Mouse (Mus musculus) forebrain, embryonic 13.5 days (tissue): ENCODE results near the gene Plekha7. TPM values are rescaled to one million over a fixed set of nuclear protein-coding genes. Genes with fewer than 3 reads are reported as not detected.

Experiments used
- ATAC-seq: fragments of 200-750 bp; cut with Nextera tagmentation; 2 replicates; pipeline ENCODE4 v1.8.0; 2017
- H3K27ac ChIP-seq: fragments of 300-500 bp; sonication (generic); 2 replicates; pipeline ENCODE4 v1.5.1; 2015; ENCODE audit warnings: inconsistent platforms, mild to moderate bottlenecking, moderate library complexity
- H3K27me3 ChIP-seq: fragments of 300-500 bp; sonication (generic); 2 replicates; pipeline ENCODE4 v1.6.1; 2015; ENCODE audit warnings: mild to moderate bottlenecking, inconsistent platforms
- H3K36me3 ChIP-seq: fragments of 300-500 bp; sonication (generic); 2 replicates; pipeline ENCODE4 v1.6.1; 2015; ENCODE audit warnings: mild to moderate bottlenecking, inconsistent platforms; ENCODE audit not compliant: poor library complexity, severe bottlenecking
- H3K4me1 ChIP-seq: fragments of 300-500 bp; sonication (generic); 2 replicates; pipeline ENCODE4 v1.6.1; 2015; ENCODE audit warnings: inconsistent platforms
- H3K4me2 ChIP-seq: fragments of 300-500 bp; sonication (generic); 2 replicates; pipeline ENCODE4 v1.6.1; 2015; ENCODE audit warnings: inconsistent platforms, mild to moderate bottlenecking, moderate library complexity
- H3K4me3 ChIP-seq: fragments of 300-500 bp; sonication (generic); 2 replicates; pipeline ENCODE4 v1.5.1; 2015; ENCODE audit warnings: mild to moderate bottlenecking, inconsistent platforms
- H3K9ac ChIP-seq: fragments of 300-500 bp; sonication (generic); 2 replicates; pipeline ENCODE4 v1.6.1; 2015; ENCODE audit warnings: mild to moderate bottlenecking, inconsistent platforms
- H3K9me3 ChIP-seq: fragments of 300-500 bp; sonication (generic); replicated peaks from 2 replicates; pipeline ENCODE4 v1.6.1; 2016; ENCODE audit warnings: inconsistent platforms
- WGBS: fragments of 180-500 bp; shearing (Covaris S2); methylation state at CpG from one replicate; pipeline ENCODE4 v1.1.7; 2015; 5-methylcytosine and 5-hydroxymethylcytosine counted together
- polyA plus RNA-seq: library from polyadenylated mRNA; unstranded; fragments of >200 nt; fragmentation: Nextera tagmentation; extraction: Ambion mirVana; gene quantifications from 2 replicates; pipeline ENCODE4 v1.2.1, GENCODE M21; 2015

Gene Plekha7
- polyA plus RNA-seq, result 13.1 and 15.6 TPM in 2 replicates

GRCm38 (mm10) chr7:116307871-116308631 lies at the start of gene Plekha7:
Plekha7 (minus strand) TSS chr7:116308376.
- Histone ChIP-seq H3K36me3 (no peaks in the 10 kb centered on the region), H3K27ac (peak within 1 kb of the TSS; percentile 74), H3K9me3 (no peaks in the 10 kb centered on the region), H3K4me1 (peaks cover 27% of the 10 kb centered on the region), H3K4me2 (peak within 1 kb of the TSS; percentile 96), H3K27me3 (no peaks in the 10 kb centered on the region), H3K9ac (peak within 1 kb of the TSS; percentile 77), H3K4me3 (peak within 1 kb of the TSS; percentile 84)
- peak; percentile 77 for ATAC-seq
- WGBS, result under 1% methylated on average over 64 of the region's 65 CpGs

DNA sequence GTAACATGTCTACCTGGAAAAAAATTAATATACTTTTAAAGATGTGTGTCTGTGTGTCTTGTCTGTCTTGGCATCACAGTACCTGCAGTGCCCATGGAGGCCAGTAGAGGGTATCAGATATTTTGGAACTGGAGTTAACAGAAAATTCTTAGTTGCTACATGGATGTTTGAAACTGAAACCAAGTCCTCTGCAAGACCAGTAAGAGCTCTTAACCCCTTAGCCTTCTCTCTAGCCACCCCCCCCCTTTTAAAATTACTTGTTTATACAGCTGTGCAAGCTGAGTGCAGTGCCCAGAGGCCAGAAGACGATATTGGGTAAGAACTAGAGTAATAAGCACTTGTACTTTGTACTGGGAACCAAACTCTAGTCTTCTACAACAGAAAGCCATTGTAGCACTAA lies 28.1 kb upstream of the Plekha7 start:
- peaks cover 17% of the 10 kb centered on the region for H3K4me1 ChIP-seq
- no peaks in the 10 kb centered on the region for H3K9me3 ChIP-seq
- H3K36me3 ChIP-seq, result peaks cover 35% of the 10 kb centered on the region
- 89% methylated on average over 1 of the region's 1 CpGs for WGBS
- ATAC-seq, result no peak
- H3K27me3 ChIP-seq, result no peaks in the 10 kb centered on the region
- H3K27ac ChIP-seq, result no peak overlapping the region
- H3K9ac ChIP-seq, result no peak overlapping the region
- H3K4me2 ChIP-seq, result no peak overlapping the region
- H3K4me3 ChIP-seq, result no peak overlapping the region

DNA sequence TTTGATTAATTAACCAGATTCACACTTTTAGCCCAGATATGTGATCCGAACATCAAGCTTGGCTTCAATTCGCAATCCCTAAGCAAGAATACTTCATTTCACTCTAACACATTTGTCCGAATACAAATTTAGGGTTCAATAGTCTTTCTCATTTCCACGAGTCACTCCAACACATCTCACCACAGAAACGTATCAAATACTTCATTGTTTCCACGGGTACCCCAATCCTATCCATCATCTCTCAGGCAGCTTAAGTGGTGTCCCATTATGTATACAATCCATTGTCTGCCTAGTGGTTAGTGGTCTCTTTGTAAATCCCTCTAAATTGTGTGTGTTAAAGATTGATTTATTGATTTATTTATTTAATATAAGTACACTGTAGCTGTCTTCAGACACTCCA lies 27.0 kb upstream of the Plekha7 start:
- H3K4me2 ChIP-seq, result peak overlapping the region; percentile 75
- no peak overlapping the region for H3K27ac ChIP-seq
- H3K9me3 ChIP-seq, result no peaks in the 10 kb centered on the region
- WGBS, result 79% methylated on average over 6 of the region's 6 CpGs
- H3K27me3 ChIP-seq, result no peaks in the 10 kb centered on the region
- no peak for ATAC-seq
- H3K4me1 ChIP-seq, result peaks cover 17% of the 10 kb centered on the region
- H3K4me3 ChIP-seq, result 0 out of 2 replicates have a peak overlapping the region, but pooled peaks have one; percentile 90
- H3K36me3 ChIP-seq, result peaks cover 39% of the 10 kb centered on the region
- no peak overlapping the region for H3K9ac ChIP-seq

GRCm38 (mm10) chr7:116334669-116335038 lies 26.5 kb upstream of the Plekha7 start:
- Histone ChIP-seq H3K9me3 (no peaks in the 10 kb centered on the region), H3K27me3 (no peaks in the 10 kb centered on the region), H3K4me1 (peaks cover 17% of the 10 kb centered on the region), H3K4me2 (peak overlapping the region; percentile 75), H3K27ac (no peak overlapping the region), H3K36me3 (peaks cover 39% of the 10 kb centered on the region), H3K4me3 (peak overlapping the region; percentile 90), H3K9ac (peak overlapping the region; percentile 97)
- ATAC-seq, result no peak
- WGBS, result 28% methylated on average over 8 of the region's 8 CpGs

DNA sequence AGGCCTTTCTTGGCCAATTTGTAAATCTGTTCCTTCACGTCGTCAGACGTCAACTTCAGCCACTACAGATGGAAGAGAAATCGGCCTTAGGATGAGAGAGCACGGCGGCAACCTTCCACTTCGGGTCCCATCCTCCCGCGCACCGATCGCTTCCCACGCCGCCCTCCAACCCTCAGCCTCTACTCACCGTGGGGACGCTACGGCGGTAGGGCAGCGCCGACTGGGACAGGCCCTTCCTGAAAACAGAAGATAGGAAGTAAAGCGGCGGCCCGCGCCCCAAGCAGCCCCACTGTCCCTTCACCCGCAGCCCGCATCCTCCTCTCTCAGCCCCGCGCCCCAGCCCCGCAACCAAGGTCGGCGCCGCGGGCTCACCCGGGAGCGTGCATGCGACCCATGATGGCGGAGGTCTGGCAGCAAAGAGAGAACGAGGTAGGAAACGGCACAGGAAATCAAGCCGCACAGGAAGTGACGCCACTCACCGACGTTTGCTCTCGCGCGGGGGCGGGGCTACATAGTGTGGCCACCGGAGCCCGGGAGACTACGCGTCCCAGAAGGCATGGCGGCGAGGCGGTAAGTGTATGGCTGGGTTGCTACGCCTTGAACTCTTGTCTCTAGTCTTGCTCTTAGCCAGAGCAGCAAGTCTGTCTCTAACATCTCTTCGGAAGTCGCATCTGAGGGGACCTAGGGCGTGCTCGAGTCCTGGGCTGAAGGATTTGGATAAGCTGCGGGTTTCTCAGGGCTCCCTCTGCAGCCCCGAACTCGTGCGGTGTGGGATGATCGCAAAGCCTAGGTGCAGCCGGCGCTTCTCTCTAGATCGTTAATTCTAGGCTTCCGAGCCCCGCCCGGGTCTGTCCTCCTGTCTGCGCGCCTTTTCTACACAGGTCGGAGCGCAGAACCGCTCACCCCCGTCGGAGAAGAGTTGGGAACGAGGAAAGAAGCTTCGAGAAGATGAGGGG lies 25.8 kb upstream of the Plekha7 start, which contains the start of gene Rps13:
TSS of gene Rps13 (minus strand) at position 483 of the 956 bp plus-strand sequence.
- H3K27ac ChIP-seq, result peak within 1 kb of the TSS; percentile 81
- peak within 1 kb of the TSS; percentile 90 for H3K4me3 ChIP-seq
- peak within 1 kb of the TSS; percentile 97 for H3K9ac ChIP-seq
- H3K4me2 ChIP-seq, result peak within 1 kb of the TSS; percentile 75
- under 1% methylated on average over 78 of the region's 78 CpGs for WGBS
- peak; percentile 100 for ATAC-seq
- H3K9me3 ChIP-seq, result no peaks in the 10 kb centered on the region
- peaks cover 39% of the 10 kb centered on the region for H3K36me3 ChIP-seq
- no peaks in the 10 kb centered on the region for H3K27me3 ChIP-seq
- H3K4me1 ChIP-seq, result peaks cover 17% of the 10 kb centered on the region

DNA sequence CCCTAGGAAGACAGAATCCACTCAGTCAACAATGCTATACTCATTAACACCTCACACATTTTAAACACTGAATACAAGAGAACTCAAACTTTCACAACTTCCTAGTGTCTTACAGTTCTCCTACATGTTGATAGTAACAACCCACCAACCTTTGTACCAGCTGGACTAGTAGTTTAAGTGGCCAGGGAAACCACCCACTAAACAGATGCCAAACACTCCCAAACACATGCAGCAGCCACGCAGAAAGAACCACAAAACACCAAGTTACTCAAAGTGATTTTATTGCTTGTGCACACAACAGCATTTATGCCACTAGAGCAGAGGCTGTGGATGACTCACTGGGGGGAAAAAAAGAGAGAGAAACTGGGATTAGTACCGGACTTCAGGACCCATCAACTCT lies 23.1 kb upstream of the Plekha7 start:
- peaks cover 17% of the 10 kb centered on the region for H3K4me1 ChIP-seq
- H3K4me2 ChIP-seq, result no peak overlapping the region
- WGBS, result 93% methylated on average over 2 of the region's 2 CpGs
- H3K27ac ChIP-seq, result no peak overlapping the region
- peaks cover 58% of the 10 kb centered on the region for H3K36me3 ChIP-seq
- no peaks in the 10 kb centered on the region for H3K9me3 ChIP-seq
- H3K4me3 ChIP-seq, result no peak overlapping the region
- ATAC-seq, result no peak
- H3K9ac ChIP-seq, result no peak overlapping the region
- no peaks in the 10 kb centered on the region for H3K27me3 ChIP-seq

GRCm38 (mm10) chr7:116329858-116330257 lies 21.7 kb upstream of the Plekha7 start:
- Histone ChIP-seq H3K4me2 (no peak overlapping the region), H3K36me3 (peaks cover 58% of the 10 kb centered on the region), H3K27ac (no peak overlapping the region), H3K9ac (no peak overlapping the region), H3K4me3 (no peak overlapping the region), H3K4me1 (peaks cover 15% of the 10 kb centered on the region), H3K9me3 (no peaks in the 10 kb centered on the region), H3K27me3 (no peaks in the 10 kb centered on the region)
- no peak for ATAC-seq
- 95% methylated on average over 4 of the region's 4 CpGs for WGBS

DNA sequence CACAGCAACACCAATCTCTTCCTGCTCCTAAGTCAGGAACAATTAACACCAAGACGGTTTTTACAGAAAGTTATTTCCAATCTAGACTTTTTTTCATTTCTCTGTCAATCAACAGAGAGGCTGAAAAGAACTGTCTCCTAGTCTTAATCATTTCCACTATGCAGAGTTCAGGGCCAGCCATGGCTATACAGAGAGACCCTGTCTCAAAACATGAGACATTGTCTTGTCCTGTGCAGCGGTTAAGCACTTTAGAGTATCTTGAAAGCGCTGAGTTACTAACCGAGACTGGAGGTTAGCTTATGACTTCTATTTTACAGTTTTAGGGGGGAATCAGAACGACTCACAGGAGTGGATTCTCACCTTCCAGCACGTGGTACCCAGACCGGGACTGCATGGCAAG lies 20.6 kb upstream of the Plekha7 start:
- no peak overlapping the region for H3K27ac ChIP-seq
- WGBS, result 75% methylated on average over 7 of the region's 7 CpGs
- H3K9me3 ChIP-seq, result no peaks in the 10 kb centered on the region
- no peak overlapping the region for H3K4me2 ChIP-seq
- H3K27me3 ChIP-seq, result no peaks in the 10 kb centered on the region
- H3K9ac ChIP-seq, result no peak overlapping the region
- ATAC-seq, result no peak
- H3K36me3 ChIP-seq, result peaks cover 58% of the 10 kb centered on the region
- H3K4me3 ChIP-seq, result no peak overlapping the region
- peaks cover 9% of the 10 kb centered on the region for H3K4me1 ChIP-seq

- 93% methylated on average over 5 of the region's 5 CpGs for WGBS
- H3K9me3 ChIP-seq, result no peaks in the 10 kb centered on the region
- H3K4me3 ChIP-seq, result no peak overlapping the region
- ATAC-seq, result no peak
- peaks cover 56% of the 10 kb centered on the region for H3K36me3 ChIP-seq
- H3K27me3 ChIP-seq, result no peaks in the 10 kb centered on the region
- no peak overlapping the region for H3K27ac ChIP-seq
- no peak overlapping the region for H3K4me2 ChIP-seq
- peaks cover 6% of the 10 kb centered on the region for H3K4me1 ChIP-seq
- H3K9ac ChIP-seq, result no peak overlapping the region
Measured at GRCm38 (mm10) chr7:116327901-116328300, 19.7 kb upstream of the Plekha7 start.

DNA sequence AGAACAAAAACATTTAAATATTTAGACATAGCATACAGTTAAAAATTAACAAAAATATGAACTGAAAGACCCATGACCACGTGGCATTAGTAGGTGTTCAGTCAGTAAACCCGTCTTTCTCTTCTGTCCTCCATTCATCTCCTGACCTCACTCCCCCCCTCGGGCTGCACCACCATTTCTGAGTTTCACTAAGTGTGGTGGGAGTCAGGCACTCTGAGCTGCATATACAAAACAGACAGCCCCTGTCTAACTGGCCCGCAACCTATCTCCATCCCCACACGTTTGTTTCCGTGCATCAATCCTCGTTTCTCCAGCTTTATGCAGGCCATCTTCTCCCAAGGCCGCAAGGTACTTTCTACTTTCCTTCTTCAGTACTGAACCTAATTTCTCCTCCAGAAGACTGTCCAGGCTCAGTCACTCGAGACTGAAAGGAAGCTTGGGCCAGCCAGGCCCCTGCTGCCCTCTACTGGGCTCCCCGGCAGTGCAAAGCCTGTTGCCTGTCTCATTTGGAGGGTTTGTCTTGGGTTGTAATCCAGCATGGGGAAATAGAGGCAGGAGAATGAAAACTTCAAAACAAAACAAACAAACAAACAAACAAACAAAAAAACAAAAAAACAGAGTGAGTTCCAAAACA lies 15.3 kb upstream of the Plekha7 start:
- H3K9ac ChIP-seq, result no peak overlapping the region
- H3K9me3 ChIP-seq, result no peaks in the 10 kb centered on the region
- H3K4me3 ChIP-seq, result no peak overlapping the region
- no peaks in the 10 kb centered on the region for H3K27me3 ChIP-seq
- ATAC-seq, result peak; percentile 66; the same call in 1 of the 2 replicates
- no peak overlapping the region for H3K4me2 ChIP-seq
- no peak overlapping the region for H3K27ac ChIP-seq
- no peaks in the 10 kb centered on the region for H3K4me1 ChIP-seq
- H3K36me3 ChIP-seq, result peaks cover 13% of the 10 kb centered on the region
- 31% methylated on average over 10 of the region's 10 CpGs for WGBS

DNA sequence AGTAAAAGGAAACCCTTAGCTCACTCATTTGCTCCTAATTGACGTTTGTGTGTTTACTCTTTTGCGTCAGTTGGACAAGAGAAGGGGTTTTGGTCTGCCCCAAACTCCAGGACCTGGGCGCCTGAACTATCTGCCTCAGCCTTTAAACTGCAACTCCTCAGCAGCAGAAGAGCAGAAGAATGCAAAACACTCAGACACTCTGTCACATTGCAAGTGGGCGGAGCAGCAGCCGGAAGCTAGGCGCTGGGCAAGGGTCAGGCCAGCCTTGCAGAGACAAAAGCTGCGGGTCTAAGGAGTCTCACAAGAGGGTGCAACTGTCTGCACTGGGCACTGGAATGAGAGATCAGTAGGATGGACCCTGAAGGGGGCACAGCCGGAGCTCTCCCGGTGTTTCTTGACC lies 1.3 kb upstream of the Plekha7 start:
- no peak for ATAC-seq
- H3K9me3 ChIP-seq, result no peaks in the 10 kb centered on the region
- 36% methylated on average over 9 of the region's 9 CpGs for WGBS
- H3K27me3 ChIP-seq, result no peaks in the 10 kb centered on the region
- H3K4me1 ChIP-seq, result peaks cover 27% of the 10 kb centered on the region
- no peak overlapping the region for H3K27ac ChIP-seq
- no peak overlapping the region for H3K4me3 ChIP-seq
- no peak overlapping the region for H3K9ac ChIP-seq
- peak overlapping the region; percentile 22; the same call in 1 of the 2 replicates for H3K4me2 ChIP-seq
- H3K36me3 ChIP-seq, result no peaks in the 10 kb centered on the region
